10 mouse cellular contexts compared by ENCODE assay signal in the genomic region with DNA sequence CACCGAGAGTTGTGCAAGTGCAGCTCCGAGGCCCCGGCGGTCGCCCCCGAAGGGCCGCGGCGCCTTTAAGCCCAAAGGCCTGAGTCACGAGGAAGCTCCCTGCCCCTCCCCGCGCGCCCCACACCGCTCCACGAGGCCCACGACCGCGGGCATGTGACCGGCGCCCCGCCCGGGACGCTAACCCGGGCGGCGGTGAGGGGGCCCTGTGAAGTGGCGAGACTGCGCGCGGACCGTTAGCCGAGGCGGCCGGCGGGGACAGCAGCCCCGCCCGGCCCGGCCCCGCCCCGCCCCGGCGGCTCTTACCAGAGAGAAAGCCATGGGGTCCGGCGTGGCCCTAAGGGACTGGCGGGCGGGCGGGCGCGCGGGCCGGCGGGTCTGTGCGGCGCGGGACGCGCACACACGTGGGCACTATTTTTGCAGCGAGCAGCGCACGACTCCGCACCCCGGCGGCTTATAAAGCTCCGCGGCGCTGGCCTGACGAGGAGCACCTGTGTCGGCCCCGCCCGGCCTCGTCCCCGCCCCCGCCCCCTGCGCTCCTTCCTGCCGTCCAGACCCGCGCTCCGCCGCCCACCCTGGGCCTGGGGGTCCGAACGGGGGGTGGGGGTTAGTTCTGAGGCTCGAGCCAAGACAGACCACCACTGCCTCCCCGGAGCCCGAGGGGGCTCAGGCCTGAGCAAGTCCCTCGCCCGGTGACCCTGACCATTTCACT. TPM values are rescaled to one million over a fixed set of nuclear protein-coding genes. Genes with fewer than 3 reads are reported as not detected.
A peak's percentile ranks its signal among the peaks of the same experiment; 100 is the strongest.
DNase-seq lines count a peak whose midpoint lies in the region; ATAC-seq and TF ChIP-seq lines count a peak whose summit lies in the region.
"Had no signal": no experiment of that assay in that cellular context is flagged by ENCODE, and none has a peak within 500 bp of the region (broad histone marks: within the 10 kb centered on the region; RNA-seq: fewer than 3 reads in every experiment).

No protein-coding gene starts in this region.

- H3K9me3 ChIP-seq in embryonic facial prominence, embryonic 11.5 days (replicated peaks; ENCODE audit: control insufficient read depth, low read length), result no peaks in the 10 kb centered on the region
- no peaks in the 10 kb centered on the region for H3K9me3 ChIP-seq in limb, embryonic 15.5 days
- H3K9me3 ChIP-seq in midbrain, embryonic 15.5 days, result no peaks in the 10 kb centered on the region

- H3K4me2 ChIP-seq in embryonic facial prominence, embryonic 11.5 days (ENCODE audit: low read depth, low read length), result peak overlapping the region; percentile 88
- peak overlapping the region; percentile 95 for H3K4me2 ChIP-seq in limb, embryonic 15.5 days
- peak overlapping the region; percentile 96 for H3K4me2 ChIP-seq in midbrain, embryonic 15.5 days

- WGBS in embryonic facial prominence, embryonic 11.5 days, result under 1% methylated on average over 62 of the region's 87 CpGs
- 1% methylated on average over 87 of the region's 87 CpGs for WGBS in kidney, adult 2 months
- WGBS in limb, embryonic 15.5 days, result under 1% methylated on average over 60 of the region's 87 CpGs
- under 1% methylated on average over 75 of the region's 87 CpGs for WGBS in midbrain, embryonic 15.5 days

- no peaks in the 10 kb centered on the region for H3K36me3 ChIP-seq in embryonic facial prominence, embryonic 11.5 days (replicated peaks; ENCODE audit: control insufficient read depth, insufficient read depth, low read depth, low read length)
- no peaks in the 10 kb centered on the region for H3K36me3 ChIP-seq in kidney, adult 2 months (ENCODE audit: control insufficient read depth, insufficient read depth, low read length)
- H3K36me3 ChIP-seq in limb, embryonic 15.5 days, result no peaks in the 10 kb centered on the region
- H3K36me3 ChIP-seq in midbrain, embryonic 15.5 days (replicated peaks), result no peaks in the 10 kb centered on the region

- TF ChIP-seq CTCF in kidney, adult 2 months (conservative IDR thresholded peaks at IDR 0.05; ENCODE audit: insufficient read depth, insufficient read length, low read depth, low read length), result no peak

- no peak overlapping the region for H3K27ac ChIP-seq in embryonic facial prominence, embryonic 11.5 days (replicated peaks; ENCODE audit: low read depth, low read length)
- H3K27ac ChIP-seq in kidney, adult 2 months (ENCODE audit: insufficient read depth, low read depth, low read length), result no peak overlapping the region
- H3K27ac ChIP-seq in limb, embryonic 15.5 days, result no peak overlapping the region
- no peak overlapping the region for H3K27ac ChIP-seq in midbrain, embryonic 15.5 days

- H3K4me3 ChIP-seq in embryonic facial prominence, embryonic 11.5 days (ENCODE audit: low read depth, low read length), result peak overlapping the region; percentile 44
- peak overlapping the region; percentile 52 for H3K4me3 ChIP-seq in kidney, adult 2 months (ENCODE audit: insufficient read depth, low read depth, low read length)
- H3K4me3 ChIP-seq in limb, embryonic 15.5 days, result peak overlapping the region; percentile 51
- H3K4me3 ChIP-seq in midbrain, embryonic 15.5 days, result peak overlapping the region; percentile 50

- H3K9ac ChIP-seq in embryonic facial prominence, embryonic 11.5 days (replicated peaks; ENCODE audit: low read length), result peak overlapping the region; percentile 6; the same call in 1 of the 2 replicates
- H3K9ac ChIP-seq in limb, embryonic 15.5 days, result no peak overlapping the region
- peak overlapping the region; percentile 46 for H3K9ac ChIP-seq in midbrain, embryonic 15.5 days

- ATAC-seq in embryonic facial prominence, embryonic 11.5 days (replicated peaks; ENCODE audit: insufficient number of reproducible peaks, low FRiP score, low TSS enrichment, low read depth), result peak; percentile 31
- no peak for ATAC-seq in limb, embryonic 15.5 days (ENCODE audit: insufficient number of reproducible peaks, low FRiP score, low TSS enrichment, low read depth)
- ATAC-seq in midbrain, embryonic 15.5 days (replicated peaks), result peak; percentile 60

- peaks cover 5% of the 10 kb centered on the region; the same call in 1 of the 2 replicates for H3K4me1 ChIP-seq in embryonic facial prominence, embryonic 11.5 days (ENCODE audit: control insufficient read depth, insufficient read depth, low read length)
- H3K4me1 ChIP-seq in kidney, adult 2 months (ENCODE audit: control insufficient read depth, insufficient read depth, low read length), result no peaks in the 10 kb centered on the region
- H3K4me1 ChIP-seq in limb, embryonic 15.5 days, result peaks cover 27% of the 10 kb centered on the region
- peaks cover 27% of the 10 kb centered on the region for H3K4me1 ChIP-seq in midbrain, embryonic 15.5 days

- peak; percentile 62 to 80 for DNase-seq in left cerebral cortex, adult 18-20 months (ENCODE audit: low spot score in 2 of 2)
- DNase-seq in left cerebral cortex, adult 11 months (ENCODE audit: low spot score), result no peak
- peak; percentile 19 for DNase-seq in embryonic facial prominence, embryonic 11.5 days (ENCODE audit: low spot score)
- peak; percentile 71 to 77 for DNase-seq in heart, adult 9 months (ENCODE audit: low spot score in 2 of 2)
- DNase-seq in kidney, adult 2 months, result peak; percentile 56
- peak; percentile 84 for DNase-seq in testis, postnatal 14 days (ENCODE audit: low spot score)

- H3K27me3 ChIP-seq in embryonic facial prominence, embryonic 11.5 days (ENCODE audit: control insufficient read depth, insufficient read depth, low read length), result peaks cover 45% of the 10 kb centered on the region
- no peaks in the 10 kb centered on the region for H3K27me3 ChIP-seq in kidney, adult 2 months (replicated peaks; ENCODE audit: control insufficient read depth, insufficient read depth, low read length)
- peaks cover 88% of the 10 kb centered on the region for H3K27me3 ChIP-seq in limb, embryonic 15.5 days
- peaks cover 58% of the 10 kb centered on the region for H3K27me3 ChIP-seq in midbrain, embryonic 15.5 days (replicated peaks)

- no peak for TF ChIP-seq POLR2A in kidney, adult 2 months (IDR thresholded peaks at IDR 0.05; ENCODE audit: low read depth, low read length)

RNA-seq across cellular contexts. Expression of a gene that starts 0.8 kb away (rescaled TPM):
- 100 to 1,000 TPM; 102 to 104 TPM for total RNA-seq in left cerebral cortex, adult 18-20 months (2021)
- polyA plus RNA-seq in embryonic facial prominence, embryonic 11.5 days (2014; fragmentation: Nextera tagmentation; extraction: Ambion mirVana), result 1.0 and 2.6 TPM in 2 replicates
- 12.7 and 13.5 TPM in 2 replicates for polyA plus RNA-seq in kidney, adult 2 months (2012; rRNA removed)
- 0.56 and 0.68 TPM in 2 replicates for polyA plus RNA-seq in limb, embryonic 15.5 days (2015; fragmentation: Nextera tagmentation; extraction: Ambion mirVana)
- 4.0 and 5.1 TPM in 2 replicates for polyA plus RNA-seq in midbrain, embryonic 15.5 days (2015; fragmentation: Nextera tagmentation; extraction: Ambion mirVana)

RNA-seq across cellular contexts. Expression of a gene that starts 39.2 kb away (rescaled TPM):
- 100 to 1,000 TPM; 156 to 159 TPM for total RNA-seq in left cerebral cortex, adult 18-20 months (2021)
- polyA plus RNA-seq in embryonic facial prominence, embryonic 11.5 days (2014; fragmentation: Nextera tagmentation; extraction: Ambion mirVana), result 8.1 and 12.6 TPM in 2 replicates
- polyA plus RNA-seq in kidney, adult 2 months (2012; rRNA removed), result 0.29 and 0.44 TPM in 2 replicates
- polyA plus RNA-seq in limb, embryonic 15.5 days (2015; fragmentation: Nextera tagmentation; extraction: Ambion mirVana), result 0.24 TPM in 2 replicates
- 155 and 162 TPM in 2 replicates for polyA plus RNA-seq in midbrain, embryonic 15.5 days (2015; fragmentation: Nextera tagmentation; extraction: Ambion mirVana)
- polyA plus RNA-seq: C2C12 had no signal

RNA-seq across cellular contexts. Expression of a gene that starts 43.6 kb away (rescaled TPM):
- total RNA-seq in left cerebral cortex, adult 18-20 months (2021), result not detected
- 0.36 TPM in 1 of 2 replicates, not detected in the other for polyA plus RNA-seq in embryonic facial prominence, embryonic 11.5 days (2014; fragmentation: Nextera tagmentation; extraction: Ambion mirVana)
- 1.0 TPM in 1 of 2 replicates, not detected in the other for polyA plus RNA-seq in kidney, adult 2 months (2012; rRNA removed)
- not detected in 2 replicates for polyA plus RNA-seq in limb, embryonic 15.5 days (2015; fragmentation: Nextera tagmentation; extraction: Ambion mirVana)
- polyA plus RNA-seq in midbrain, embryonic 15.5 days (2015; fragmentation: Nextera tagmentation; extraction: Ambion mirVana), result not detected in 2 replicates
- total RNA-seq: gastrocnemius, postnatal 4 days had no signal
- polyA plus RNA-seq: C2C12 had no signal

Comparison
In these comparisons a context has a peak if more than half of its experiments do, and no peak if none do; other contexts are left out.
1. RNA of a gene that starts 39.2 kb away (polyA plus RNA-seq): 155 to 162 TPM in midbrain, embryonic 15.5 days; 8.1 to 12.6 TPM in embryonic facial prominence, embryonic 11.5 days, 0.29 to 0.44 TPM in kidney, adult 2 months and 0.24 TPM in limb, embryonic 15.5 days; every median in the first group is over 10 times any median in the second.
2. Peak in every context shown above with its lines, with median percentiles within 50 percentile points of each other: H3K4me2 ChIP-seq and H3K4me3 ChIP-seq.